Mouse (Mus musculus): Measurements from ENCODE around the gene Cnot4. TPM values are rescaled to one million over a fixed set of nuclear protein-coding genes. Genes with fewer than 3 reads are reported as not detected.

The Cnot4 gene
- polyA plus RNA-seq, 1 experiment from 2014 or later, result 21.8 TPM

DNA sequence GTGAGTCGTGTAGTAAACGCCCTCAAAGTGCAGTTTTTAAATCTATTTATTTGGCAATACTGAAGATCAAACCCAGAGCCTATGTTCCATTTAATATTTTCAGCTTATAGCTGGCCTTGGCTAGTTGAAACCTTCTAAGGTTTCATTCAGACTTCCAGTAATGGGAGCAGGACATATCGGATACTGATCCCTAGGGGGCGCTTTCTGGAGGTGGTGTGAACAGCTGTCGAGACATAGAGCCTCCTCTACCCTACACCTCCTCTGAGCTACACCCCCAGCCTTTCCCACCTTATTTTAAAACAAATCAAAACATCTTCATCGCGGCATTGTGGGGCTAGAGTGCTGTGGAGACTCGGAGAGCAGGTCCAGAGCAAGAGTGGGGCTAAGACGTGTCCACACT lies 152.9 kb downstream of the Cnot4 start:
- Histone ChIP-seq H3K27me3 (ENCODE audit: insufficient read depth, poor library complexity, severe bottlenecking) (no peaks in the 10 kb centered on the region), H3K36me3 (no peaks in the 10 kb centered on the region), H3K4me3 (no peak overlapping the region), H3K9me3 (no peaks in the 10 kb centered on the region), H3K4me1 (no peaks in the 10 kb centered on the region), H3K27ac (no peak overlapping the region)
- DNase-seq (ENCODE audit: low spot score), result no peak
- WGBS, result 57% methylated on average over 9 of the region's 9 CpGs

GRCm38 (mm10) chr6:34979291-34979690 lies 154.2 kb downstream of the Cnot4 start:
- Histone ChIP-seq H3K27ac (no peak overlapping the region), H3K4me1 (no peaks in the 10 kb centered on the region), H3K9me3 (no peaks in the 10 kb centered on the region), H3K4me3 (no peak overlapping the region), H3K36me3 (no peaks in the 10 kb centered on the region), H3K27me3 (ENCODE audit: insufficient read depth, poor library complexity, severe bottlenecking) (no peaks in the 10 kb centered on the region)
- no peak for DNase-seq (ENCODE audit: low spot score)
- WGBS, result 86% methylated on average over 3 of the region's 3 CpGs

Other genes starting within 250 kb of the Cnot4 start
- 12.6 and 13.0 TPM in 2 replicates for gene Wdr91, start 222.8 kb downstream of the Cnot4 start, polyA plus RNA-seq (2016; fragmentation: Nextera tagmentation; extraction: Ambion mirVana)
- gene Stra8, start 213.6 kb downstream of the Cnot4 start, polyA plus RNA-seq (2016; fragmentation: Nextera tagmentation; extraction: Ambion mirVana), result not detected in 2 replicates
- 0.12 and 0.41 TPM in 2 replicates for gene Slc23a4, start 145.3 kb downstream of the Cnot4 start, polyA plus RNA-seq (2016; fragmentation: Nextera tagmentation; extraction: Ambion mirVana)
- 41.8 and 44.8 TPM in 2 replicates for gene Nup205, start 43.7 kb upstream of the Cnot4 start, polyA plus RNA-seq (2016; fragmentation: Nextera tagmentation; extraction: Ambion mirVana)
- gene Slc13a4, start 174.4 kb upstream of the Cnot4 start, polyA plus RNA-seq (2016; fragmentation: Nextera tagmentation; extraction: Ambion mirVana), result 2.9 and 3.3 TPM in 2 replicates
- gene Fam180a, start 192.4 kb upstream of the Cnot4 start, polyA plus RNA-seq (2016; fragmentation: Nextera tagmentation; extraction: Ambion mirVana), result 0.08 and 0.20 TPM in 2 replicates